Mouse (Mus musculus) heart, adult 2 months (tissue): ENCODE results near the gene Gtf3c4.

ENCODE experiments used
- EP300 ChIP-seq: fragments of 200-500 bp; IDR thresholded peaks from 2 replicates; pipeline ENCODE4 v1.6.1; 2011; ENCODE audit warnings: low read depth, low read length, control low read depth; ENCODE audit not compliant: insufficient read depth
- POLR2A ChIP-seq: fragments of 200-500 bp; IDR thresholded peaks from 2 replicates; pipeline ENCODE4 v1.6.1; 2011; ENCODE audit warnings: mild to moderate bottlenecking, low read depth, low read length, control low read depth; ENCODE audit not compliant: insufficient read depth

DNA sequence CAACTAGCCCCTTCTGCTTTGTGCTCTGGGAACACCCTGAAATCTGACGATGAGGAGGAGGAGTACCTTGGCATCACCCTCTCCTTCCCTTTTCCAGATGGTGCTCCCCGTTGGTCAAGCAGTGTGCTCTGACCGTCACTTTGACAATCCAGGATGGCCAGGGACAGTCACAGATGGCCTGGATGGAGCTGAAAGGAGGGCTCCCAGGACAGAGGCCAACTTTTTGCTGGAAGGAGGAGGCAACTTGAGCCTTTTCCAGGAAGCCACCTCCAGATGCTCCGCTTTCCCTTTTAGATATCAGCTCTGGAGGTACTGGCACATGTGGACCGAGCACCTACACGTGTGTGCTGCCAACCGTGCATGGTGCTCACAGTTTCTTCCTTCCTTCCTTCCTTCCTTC, 36.8 kb downstream of the Gtf3c4 start:
- no peak for TF ChIP-seq EP300
- no peak for TF ChIP-seq POLR2A
